Mouse (Mus musculus) inflammation-experienced regulatory T-cells, adult 16 weeks (primary cell): ENCODE data around the gene Ceacam3. TPM values are rescaled to one million over a fixed set of nuclear protein-coding genes. Genes with fewer than 3 reads are reported as not detected.

ENCODE experiments used
- polyA plus RNA-seq: library from polyadenylated mRNA; unstranded; fragments of 100-300 nt; shearing (Covaris generic); gene quantifications from one replicate; pipeline ENCODE4 v1.2.1, GENCODE M21; 2017

Gene Ceacam3
- polyA plus RNA-seq = not detected

GRCm38 (mm10) chr7:17149931-17150330 lies at the start of gene Ceacam3:
Ceacam3 (plus strand) TSS chr7:17150282.

DNA sequence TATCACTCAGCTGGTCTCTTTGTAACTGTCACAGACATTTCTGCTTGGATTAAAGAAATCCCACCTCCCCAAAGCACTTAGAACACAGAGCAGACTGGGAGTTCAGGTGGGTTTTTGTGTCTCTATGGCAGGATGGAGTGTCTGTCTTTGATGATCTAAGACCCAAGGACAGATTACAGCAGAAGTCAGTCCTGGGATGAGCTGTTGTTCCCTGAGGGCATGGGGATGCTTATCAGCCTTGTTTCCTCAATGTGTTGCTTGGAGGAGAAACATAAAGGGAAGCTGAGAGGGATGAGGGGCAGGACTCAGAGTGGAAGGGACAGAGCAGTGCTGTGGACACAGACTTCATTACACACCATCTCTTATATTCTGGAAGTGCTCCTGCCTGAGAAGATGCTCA lies 53.1 kb downstream of the Ceacam3 start, which contains the start of gene Psg29:
TSS of gene Psg29 (plus strand) at position 301 of the 400 bp plus-strand sequence.

Other genes starting within 250 kb of the Ceacam3 start
- gene Ptgir, start 243.8 kb upstream of the Ceacam3 start, polyA plus RNA-seq = 8.3 TPM
- gene Calm3, start 226.2 kb upstream of the Ceacam3 start, polyA plus RNA-seq = 71.9 TPM
- not detected for gene Pnmal2, start 205.6 kb upstream of the Ceacam3 start, polyA plus RNA-seq
- gene Pnmal1, start 190.6 kb upstream of the Ceacam3 start, polyA plus RNA-seq = not detected
- gene Gm42372, start 167.2 kb upstream of the Ceacam3 start, polyA plus RNA-seq = 5.4 TPM
- 0.12 TPM for gene Ccdc8, start 157.6 kb upstream of the Ceacam3 start, polyA plus RNA-seq
- gene Ppp5c, start 122.4 kb upstream of the Ceacam3 start, polyA plus RNA-seq = 141 TPM
- 1.5 TPM for gene Hif3a, start 87.9 kb upstream of the Ceacam3 start, polyA plus RNA-seq
- gene Psg16, start 76.2 kb upstream of the Ceacam3 start, polyA plus RNA-seq = 0.71 TPM
- not detected for gene Psg29, start 53.2 kb downstream of the Ceacam3 start, polyA plus RNA-seq